Mouse (Mus musculus) embryonic facial prominence, embryonic 12.5 days (tissue): ENCODE results near the gene Zfp580. TPM values are rescaled to one million over a fixed set of nuclear protein-coding genes. Genes with fewer than 3 reads are reported as not detected.

Experiments
- ATAC-seq: fragments of 200-750 bp; cut with Nextera tagmentation; 2 replicates; pipeline ENCODE4 v1.8.0; 2017; ENCODE audit not compliant: insufficient number of reproducible peaks, insufficient read depth, low FRiP score, low TSS enrichment
- H3K27ac ChIP-seq: fragments of 300-500 bp; sonication (generic); 2 replicates; pipeline ENCODE4 v1.5.1; 2016; ENCODE audit warnings: mild to moderate bottlenecking
- H3K27me3 ChIP-seq: fragments of 300-500 bp; sonication (generic); 2 replicates; pipeline ENCODE4 v1.6.1; 2016; ENCODE audit warnings: mild to moderate bottlenecking, moderate library complexity
- H3K36me3 ChIP-seq: fragments of 300-500 bp; sonication (generic); 2 replicates; pipeline ENCODE4 v1.6.1; 2016; ENCODE audit warnings: mild to moderate bottlenecking
- H3K4me1 ChIP-seq: fragments of 300-500 bp; sonication (generic); 2 replicates; pipeline ENCODE4 v1.6.1; 2016
- H3K4me2 ChIP-seq: fragments of 300-500 bp; sonication (generic); replicated peaks from 2 replicates; pipeline ENCODE4 v1.6.1; 2016; ENCODE audit warnings: mild to moderate bottlenecking, moderate library complexity
- H3K4me3 ChIP-seq: fragments of 300-500 bp; sonication (generic); 2 replicates; pipeline ENCODE4 v1.5.1; 2016; ENCODE audit warnings: mild to moderate bottlenecking
- H3K9ac ChIP-seq: fragments of 300-500 bp; sonication (generic); 2 replicates; pipeline ENCODE4 v1.6.1; 2016; ENCODE audit warnings: mild to moderate bottlenecking, moderate library complexity
- H3K9me3 ChIP-seq: fragments of 300-500 bp; sonication (generic); 2 replicates; pipeline ENCODE4 v1.6.1; 2016; ENCODE audit warnings: mild to moderate bottlenecking, moderate library complexity
- WGBS: fragments of 180-500 bp; shearing (Covaris S2); methylation state at CpG from one replicate; pipeline ENCODE4 v1.1.7; 2016; 5-methylcytosine and 5-hydroxymethylcytosine counted together
- polyA plus RNA-seq: library from polyadenylated mRNA; unstranded; fragments of >200 nt; fragmentation: Nextera tagmentation; extraction: Ambion mirVana; gene quantifications from 2 replicates; pipeline ENCODE4 v1.2.1, GENCODE M21; 2016

Gene Zfp580
- polyA plus RNA-seq, 1 experiment from 2014 or later, result 41.8 TPM

GRCm38 (mm10) chr7:5037026-5037425, 14.3 kb upstream of the Zfp580 start:
- H3K9me3 ChIP-seq, result peaks cover 24% of the 10 kb centered on the region
- no peak for ATAC-seq
- no peak overlapping the region for H3K4me2 ChIP-seq
- H3K36me3 ChIP-seq, result peaks cover 47% of the 10 kb centered on the region
- WGBS, result 94% methylated on average over 7 of the region's 7 CpGs
- peaks cover 6% of the 10 kb centered on the region; the same call in 1 of the 2 replicates for H3K4me1 ChIP-seq
- no peak overlapping the region for H3K4me3 ChIP-seq
- no peak overlapping the region for H3K9ac ChIP-seq
- no peak overlapping the region for H3K27ac ChIP-seq
- no peaks in the 10 kb centered on the region for H3K27me3 ChIP-seq

- peaks cover 43% of the 10 kb centered on the region for H3K36me3 ChIP-seq
- H3K4me2 ChIP-seq, result peak overlapping the region; percentile 51
- no peaks in the 10 kb centered on the region for H3K27me3 ChIP-seq
- WGBS, result 90% methylated on average over 8 of the region's 8 CpGs
- H3K4me3 ChIP-seq, result peak overlapping the region; percentile 61
- no peak for ATAC-seq
- no peak overlapping the region for H3K9ac ChIP-seq
- peaks cover 6% of the 10 kb centered on the region; the same call in 1 of the 2 replicates for H3K4me1 ChIP-seq
- H3K9me3 ChIP-seq, result peaks cover 20% of the 10 kb centered on the region
- H3K27ac ChIP-seq, result peak overlapping the region; percentile 95; the same call in 1 of the 2 replicates
Observed at GRCm38 (mm10) chr7:5037467-5037866, 13.9 kb upstream of the Zfp580 start.

- Histone ChIP-seq H3K4me3 (peak within 1 kb of the TSS; percentile 61), H3K4me1 (peaks cover 6% of the 10 kb centered on the region; the same call in 1 of the 2 replicates), H3K9ac (peak within 1 kb of the TSS; percentile 52), H3K9me3 (peaks cover 16% of the 10 kb centered on the region; the same call in 1 of the 2 replicates), H3K36me3 (peaks cover 35% of the 10 kb centered on the region), H3K4me2 (peak within 1 kb of the TSS; percentile 51), H3K27ac (peak within 1 kb of the TSS; percentile 95), H3K27me3 (no peaks in the 10 kb centered on the region)
- under 1% methylated on average over 48 of the region's 48 CpGs for WGBS
- peak; percentile 93 for ATAC-seq
Observed at GRCm38 (mm10) chr7:5038109-5038732, 13.1 kb upstream of the Zfp580 start, which contains the start of gene Zfp784. TSS of gene Zfp784 (minus strand) at chr7:5038446.

GRCm38 (mm10) chr7:5038940-5039339, 12.4 kb upstream of the Zfp580 start:
- peak overlapping the region; percentile 52; the same call in 1 of the 2 replicates for H3K9ac ChIP-seq
- peaks cover 12% of the 10 kb centered on the region; the same call in 1 of the 2 replicates for H3K9me3 ChIP-seq
- H3K4me1 ChIP-seq, result peaks cover 6% of the 10 kb centered on the region; the same call in 1 of the 2 replicates
- no peaks in the 10 kb centered on the region for H3K27me3 ChIP-seq
- H3K36me3 ChIP-seq, result peaks cover 28% of the 10 kb centered on the region
- 43% methylated on average over 5 of the region's 5 CpGs for WGBS
- peak overlapping the region; percentile 51 for H3K4me2 ChIP-seq
- ATAC-seq, result no peak
- H3K4me3 ChIP-seq, result peak overlapping the region; percentile 61
- H3K27ac ChIP-seq, result peak overlapping the region; percentile 95

- H3K27ac ChIP-seq, result no peak overlapping the region
- no peak overlapping the region for H3K4me3 ChIP-seq
- no peaks in the 10 kb centered on the region for H3K9me3 ChIP-seq
- no peak overlapping the region for H3K9ac ChIP-seq
- WGBS, result 77% methylated on average over 2 of the region's 2 CpGs
- H3K27me3 ChIP-seq, result no peaks in the 10 kb centered on the region
- H3K36me3 ChIP-seq, result no peaks in the 10 kb centered on the region
- no peaks in the 10 kb centered on the region for H3K4me1 ChIP-seq
- no peak for ATAC-seq
- no peak overlapping the region for H3K4me2 ChIP-seq
Observed at GRCm38 (mm10) chr7:5044981-5045380, 6.4 kb upstream of the Zfp580 start.

- Histone ChIP-seq H3K27ac (no peak overlapping the region), H3K4me2 (no peak overlapping the region), H3K9me3 (no peaks in the 10 kb centered on the region), H3K4me1 (no peaks in the 10 kb centered on the region), H3K4me3 (no peak overlapping the region), H3K9ac (no peak overlapping the region), H3K27me3 (no peaks in the 10 kb centered on the region), H3K36me3 (no peaks in the 10 kb centered on the region)
- no peak for ATAC-seq
- 73% methylated on average over 2 of the region's 2 CpGs for WGBS
Observed at GRCm38 (mm10) chr7:5046112-5046511, 5.2 kb upstream of the Zfp580 start.

GRCm38 (mm10) chr7:5047313-5047712, 4.0 kb upstream of the Zfp580 start:
- Histone ChIP-seq H3K9ac (no peak overlapping the region), H3K4me1 (peaks cover 3% of the 10 kb centered on the region; the same call in 1 of the 2 replicates), H3K27ac (no peak overlapping the region), H3K36me3 (no peaks in the 10 kb centered on the region), H3K9me3 (no peaks in the 10 kb centered on the region), H3K4me3 (no peak overlapping the region), H3K27me3 (peaks cover 5% of the 10 kb centered on the region; the same call in 1 of the 2 replicates), H3K4me2 (no peak overlapping the region)
- WGBS, result 30% methylated on average over 2 of the region's 2 CpGs
- ATAC-seq, result no peak

GRCm38 (mm10) chr7:5052438-5052837, 1.1 kb downstream of the Zfp580 start:
- peak overlapping the region; percentile 36; the same call in 1 of the 2 replicates for H3K9ac ChIP-seq
- peak overlapping the region; percentile 84 for H3K4me3 ChIP-seq
- no peak for ATAC-seq
- H3K27me3 ChIP-seq, result peaks cover 56% of the 10 kb centered on the region
- peak overlapping the region; percentile 86 for H3K4me2 ChIP-seq
- 3% methylated on average over 12 of the region's 12 CpGs for WGBS
- H3K9me3 ChIP-seq, result no peaks in the 10 kb centered on the region
- no peaks in the 10 kb centered on the region for H3K36me3 ChIP-seq
- H3K4me1 ChIP-seq, result peaks cover 22% of the 10 kb centered on the region
- H3K27ac ChIP-seq, result no peak overlapping the region

- peak overlapping the region; percentile 84 for H3K4me3 ChIP-seq
- ATAC-seq, result no peak
- no peaks in the 10 kb centered on the region for H3K9me3 ChIP-seq
- H3K36me3 ChIP-seq, result no peaks in the 10 kb centered on the region
- peaks cover 61% of the 10 kb centered on the region for H3K27me3 ChIP-seq
- H3K27ac ChIP-seq, result no peak overlapping the region
- peak overlapping the region; percentile 86 for H3K4me2 ChIP-seq
- WGBS, result 1% methylated on average over 45 of the region's 45 CpGs
- H3K9ac ChIP-seq, result peak overlapping the region; percentile 36; the same call in 1 of the 2 replicates
- H3K4me1 ChIP-seq, result peaks cover 22% of the 10 kb centered on the region
Observed at GRCm38 (mm10) chr7:5052931-5053343, 1.6 kb downstream of the Zfp580 start.

- no peak for ATAC-seq
- Histone ChIP-seq H3K4me2 (peak overlapping the region; percentile 86), H3K4me1 (peaks cover 22% of the 10 kb centered on the region), H3K27ac (no peak overlapping the region), H3K27me3 (peaks cover 62% of the 10 kb centered on the region), H3K4me3 (peak overlapping the region; percentile 84), H3K9me3 (no peaks in the 10 kb centered on the region), H3K36me3 (no peaks in the 10 kb centered on the region), H3K9ac (peak overlapping the region; percentile 54)
- 7% methylated on average over 32 of the region's 32 CpGs for WGBS
Observed at GRCm38 (mm10) chr7:5053456-5054179, 2.3 kb downstream of the Zfp580 start.

GRCm38 (mm10) chr7:5056651-5057263, 5.4 kb downstream of the Zfp580 start:
- 3% methylated on average over 55 of the region's 55 CpGs for WGBS
- H3K27me3 ChIP-seq, result peaks cover 62% of the 10 kb centered on the region

More at GRCm38 (mm10) chr7:5056651-5057263, 5.4 kb downstream of the Zfp580 start:
- Histone ChIP-seq H3K9me3 (no peaks in the 10 kb centered on the region), H3K9ac (peak overlapping the region; percentile 77), H3K4me2 (peak overlapping the region; percentile 89), H3K4me3 (peak overlapping the region; percentile 61), H3K4me1 (peaks cover 36% of the 10 kb centered on the region), H3K27ac (0 out of 2 replicates have a peak overlapping the region, but pooled peaks have one; percentile 30), H3K36me3 (no peaks in the 10 kb centered on the region)
- ATAC-seq, result no peak
